Mouse (Mus musculus): ENCODE results near the gene C130026I21Rik.
"Not testable (repeated sequence)": the region's sequence is repeated elsewhere in the genome, so short reads cannot be mapped to it uniquely, and the experiment has no call there.

DNA sequence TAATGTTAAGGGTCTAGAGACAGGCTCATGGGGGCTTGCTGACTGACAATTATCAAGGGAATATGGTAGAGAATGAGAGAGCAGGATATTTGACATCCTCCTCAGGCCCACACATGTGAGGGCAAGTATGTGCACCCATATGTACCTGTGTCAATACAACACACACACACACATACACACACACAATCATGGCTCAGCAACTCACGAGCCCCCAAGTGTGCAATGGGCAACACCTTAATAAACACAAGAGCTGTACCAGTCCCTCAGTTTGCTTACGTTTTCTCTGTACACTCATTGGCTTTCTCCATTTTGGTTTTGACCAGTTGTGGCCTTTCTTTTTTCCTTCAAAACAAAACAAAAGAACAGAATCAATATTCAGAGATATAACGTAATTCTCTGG is 185.6 kb downstream of the C130026I21Rik start:
- not testable (repeated sequence) for TF ChIP-seq CTCF (IDR thresholded peaks at IDR 0.05; ENCODE audit: borderline replicate concordance, control insufficient read depth, extremely low read depth, insufficient read depth, low read length, poor library complexity); POLR2A (IDR thresholded peaks at IDR 0.05; ENCODE audit: control insufficient read depth, extremely low read depth, insufficient read depth, low read length, poor library complexity)

Data from thymus, adult 2 months (tissue).